Mouse (Mus musculus): ENCODE measurements around the gene Galnt18. TPM values are rescaled to one million over a fixed set of nuclear protein-coding genes. Genes with fewer than 3 reads are reported as not detected.

The Galnt18 gene
- polyA plus RNA-seq (2012; rRNA removed) (1.0 and 1.1 TPM in 2 replicates), polyA plus RNA-seq (2014; fragmentation: Nextera tagmentation; extraction: Ambion mirVana) (0.85 and 1.0 TPM in 2 replicates)

DNA sequence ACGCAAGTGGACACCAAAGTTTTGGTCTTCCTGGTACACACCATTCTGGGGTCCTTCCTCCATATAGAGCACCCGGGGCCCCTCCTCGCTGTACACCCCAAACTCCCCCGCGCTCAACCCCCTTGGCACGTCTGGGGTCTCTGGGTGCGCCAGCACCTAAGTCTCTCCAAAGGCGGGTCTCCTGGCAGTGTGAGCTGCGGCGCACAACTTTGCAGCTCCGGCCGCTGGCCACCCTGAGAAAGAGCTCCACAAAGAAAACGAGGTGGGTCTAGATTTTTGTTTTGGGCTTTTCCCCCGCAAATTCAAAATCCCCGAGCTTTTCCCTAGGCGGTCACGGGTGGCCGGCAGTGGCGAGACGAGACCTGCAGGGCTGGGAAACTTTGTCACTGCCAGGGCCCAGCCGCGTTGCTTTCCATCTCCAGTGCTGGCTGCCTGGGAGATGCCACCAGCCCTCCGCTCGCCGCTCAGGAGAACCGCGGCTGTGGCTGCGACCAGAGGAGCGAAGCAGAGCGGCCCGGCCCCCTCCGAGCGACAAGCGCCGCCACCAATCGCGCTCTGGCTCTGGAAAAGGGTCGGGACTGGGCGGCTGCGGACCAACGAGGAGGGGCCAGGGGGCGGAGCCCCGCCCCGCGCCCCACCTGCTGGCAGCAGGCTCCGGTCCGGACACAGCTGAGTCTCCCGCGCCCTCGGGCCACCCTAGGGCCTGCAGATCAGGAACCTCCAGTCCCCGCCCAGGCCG lies at the start of gene Galnt18:
TSS of gene Galnt18 (minus strand) at position 474 of the 739 bp plus-strand sequence.
- no peaks in the 10 kb centered on the region for H3K9me3 ChIP-seq (ENCODE audit: control insufficient read depth, low read length)
- DNase-seq (ENCODE audit: low read depth in 3 of 3, low spot score in 3 of 3) (peak; percentile 13 to 26 (median 17)), ATAC-seq (ENCODE audit: insufficient read depth) (peak; percentile 80)
- no peak within 1 kb of the TSS for H3K27ac ChIP-seq
- TF ChIP-seq EP300 (IDR thresholded peaks at IDR 0.05; ENCODE audit: low read depth) (no peak), CTCF (IDR thresholded peaks at IDR 0.05; ENCODE audit: low read depth) (no peak)
- H3K27me3 ChIP-seq (ENCODE audit: control insufficient read depth, insufficient read depth, low read length), result peaks cover 17% of the 10 kb centered on the region
- H3K4me2 ChIP-seq (ENCODE audit: low read depth), result peak within 1 kb of the TSS; percentile 56
- H3K9ac ChIP-seq (replicated peaks), result no peak within 1 kb of the TSS
- no peaks in the 10 kb centered on the region for H3K4me1 ChIP-seq (replicated peaks; ENCODE audit: control insufficient read depth in 2 of 2, insufficient read depth in 2 of 2, low read length in 1 of 2)
- H3K4me3 ChIP-seq (ENCODE audit: insufficient read depth in 1 of 2, low read depth in 2 of 2, low read length in 2 of 2), result peak within 1 kb of the TSS; percentile 20 to 36
- no peaks in the 10 kb centered on the region for H3K36me3 ChIP-seq (replicated peaks; ENCODE audit: control insufficient read depth, insufficient read depth, low read depth)
- under 1% methylated on average over 52 of the region's 52 CpGs for WGBS (ENCODE audit: insufficient replicate concordance)

DNA sequence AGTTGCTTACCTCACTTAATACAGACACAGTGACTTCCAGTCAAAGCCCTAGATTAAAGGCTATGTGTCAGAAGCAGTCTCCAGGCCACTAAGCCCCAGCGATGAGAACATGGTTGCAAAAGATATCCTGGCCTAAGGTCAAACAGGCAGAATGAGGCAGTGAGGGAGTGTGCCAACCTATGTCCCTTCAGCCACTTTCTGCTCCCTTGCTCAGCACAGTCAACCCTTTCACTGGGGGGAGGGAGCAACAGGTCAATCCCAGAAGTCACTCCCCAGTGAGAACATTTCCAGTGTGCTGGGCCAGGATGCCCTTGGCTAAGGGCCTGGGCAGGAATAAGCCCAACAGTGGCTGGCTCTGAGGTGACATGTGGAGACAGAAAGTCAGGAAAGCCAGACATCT lies 47.6 kb upstream of the Galnt18 start:
- no peaks in the 10 kb centered on the region for H3K9me3 ChIP-seq (ENCODE audit: control insufficient read depth, low read length)
- TF ChIP-seq CTCF (IDR thresholded peaks at IDR 0.05; ENCODE audit: low read depth) (no peak), EP300 (IDR thresholded peaks at IDR 0.05; ENCODE audit: low read depth) (no peak)
- H3K9ac ChIP-seq (replicated peaks), result no peak overlapping the region
- H3K4me1 ChIP-seq (replicated peaks; ENCODE audit: control insufficient read depth in 2 of 2, insufficient read depth in 2 of 2, low read length in 1 of 2), result no peaks in the 10 kb centered on the region
- WGBS (ENCODE audit: insufficient replicate concordance), result 52% methylated on average over 1 of the region's 1 CpGs
- H3K36me3 ChIP-seq (replicated peaks; ENCODE audit: control insufficient read depth, insufficient read depth, low read depth), result no peaks in the 10 kb centered on the region
- no peaks in the 10 kb centered on the region for H3K27me3 ChIP-seq (ENCODE audit: control insufficient read depth, insufficient read depth, low read length)
- DNase-seq (ENCODE audit: low read depth in 3 of 3, low spot score in 3 of 3) (no peak), ATAC-seq (ENCODE audit: insufficient read depth) (no peak)
- no peak overlapping the region for H3K4me2 ChIP-seq (ENCODE audit: low read depth)
- no peak overlapping the region for H3K4me3 ChIP-seq (ENCODE audit: insufficient read depth in 1 of 2, low read depth in 2 of 2, low read length in 2 of 2)
- no peak overlapping the region for H3K27ac ChIP-seq

DNA sequence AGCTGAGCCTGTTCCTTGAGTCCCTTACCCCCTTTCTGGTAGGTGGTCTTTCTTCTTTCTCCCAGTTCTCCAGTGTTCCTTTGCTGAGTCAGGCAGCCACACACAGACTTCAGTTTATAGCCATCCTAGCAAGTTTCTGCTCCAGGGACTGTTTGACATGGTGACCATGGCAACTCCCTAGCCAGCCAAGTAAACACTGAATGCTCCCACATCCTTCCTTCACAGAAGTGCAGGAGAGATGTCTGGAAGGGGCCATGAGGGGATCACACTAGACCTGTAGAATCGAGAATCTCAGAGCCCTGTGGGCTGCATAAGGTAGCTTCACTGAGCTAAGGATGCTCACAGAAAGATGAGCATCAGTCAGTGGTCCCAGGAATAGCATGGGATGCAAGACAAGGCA lies 33.3 kb upstream of the Galnt18 start:
- Histone ChIP-seq H3K4me3 (ENCODE audit: insufficient read depth in 1 of 2, low read depth in 2 of 2, low read length in 2 of 2) (no peak overlapping the region), H3K27me3 (ENCODE audit: control insufficient read depth, insufficient read depth, low read length) (no peaks in the 10 kb centered on the region), H3K9me3 (ENCODE audit: control insufficient read depth, low read length) (no peaks in the 10 kb centered on the region), H3K36me3 (replicated peaks; ENCODE audit: control insufficient read depth, insufficient read depth, low read depth) (no peaks in the 10 kb centered on the region), H3K4me1 (replicated peaks; ENCODE audit: control insufficient read depth in 2 of 2, insufficient read depth in 2 of 2, low read length in 1 of 2) (no peaks in the 10 kb centered on the region), H3K27ac (no peak overlapping the region), H3K4me2 (ENCODE audit: low read depth) (no peak overlapping the region), H3K9ac (replicated peaks) (no peak overlapping the region)
- WGBS (ENCODE audit: insufficient replicate concordance), result 13% methylated on average over 1 of the region's 1 CpGs
- TF ChIP-seq CTCF (IDR thresholded peaks at IDR 0.05; ENCODE audit: low read depth) (no peak), EP300 (IDR thresholded peaks at IDR 0.05; ENCODE audit: low read depth) (no peak)
- ATAC-seq (ENCODE audit: insufficient read depth) (no peak), DNase-seq (ENCODE audit: low read depth in 3 of 3, low spot score in 3 of 3) (no peak)

DNA sequence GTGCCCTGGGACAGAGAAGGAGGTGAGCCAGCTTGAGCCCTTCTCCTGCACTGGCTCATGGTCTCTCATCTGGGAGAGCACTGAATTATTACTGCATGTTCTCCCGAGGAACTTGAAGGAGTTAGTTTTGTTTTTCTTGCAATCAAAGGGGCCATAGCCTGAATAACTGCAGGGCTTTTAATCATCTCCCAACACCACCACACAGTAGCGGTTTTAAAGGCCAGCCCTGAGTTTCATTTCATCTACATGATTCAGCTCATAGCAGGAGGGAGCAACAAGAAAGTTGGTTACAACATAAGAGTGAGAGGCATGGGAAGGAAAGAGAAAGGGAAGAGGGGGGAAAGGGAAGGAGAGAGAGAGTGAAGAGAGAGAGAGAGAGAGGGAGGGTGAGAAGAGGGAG lies 31.3 kb upstream of the Galnt18 start:
- ATAC-seq (ENCODE audit: insufficient read depth), result no peak
- Histone ChIP-seq H3K4me3 (ENCODE audit: insufficient read depth in 1 of 2, low read depth in 2 of 2, low read length in 2 of 2) (no peak overlapping the region), H3K9ac (replicated peaks) (no peak overlapping the region), H3K27me3 (ENCODE audit: control insufficient read depth, insufficient read depth, low read length) (no peaks in the 10 kb centered on the region), H3K4me1 (replicated peaks; ENCODE audit: control insufficient read depth in 2 of 2, insufficient read depth in 2 of 2, low read length in 1 of 2) (no peaks in the 10 kb centered on the region), H3K4me2 (ENCODE audit: low read depth) (no peak overlapping the region), H3K9me3 (ENCODE audit: control insufficient read depth, low read length) (no peaks in the 10 kb centered on the region), H3K36me3 (replicated peaks; ENCODE audit: control insufficient read depth, insufficient read depth, low read depth) (no peaks in the 10 kb centered on the region), H3K27ac (no peak overlapping the region)
- no peak for DNase-seq (ENCODE audit: low read depth in 3 of 3, low spot score in 3 of 3)
- WGBS (ENCODE audit: insufficient replicate concordance), result 48% methylated on average over 2 of the region's 2 CpGs
- no peak for TF ChIP-seq EP300 (IDR thresholded peaks at IDR 0.05; ENCODE audit: low read depth)
- no peak for TF ChIP-seq CTCF (IDR thresholded peaks at IDR 0.05; ENCODE audit: low read depth)

DNA sequence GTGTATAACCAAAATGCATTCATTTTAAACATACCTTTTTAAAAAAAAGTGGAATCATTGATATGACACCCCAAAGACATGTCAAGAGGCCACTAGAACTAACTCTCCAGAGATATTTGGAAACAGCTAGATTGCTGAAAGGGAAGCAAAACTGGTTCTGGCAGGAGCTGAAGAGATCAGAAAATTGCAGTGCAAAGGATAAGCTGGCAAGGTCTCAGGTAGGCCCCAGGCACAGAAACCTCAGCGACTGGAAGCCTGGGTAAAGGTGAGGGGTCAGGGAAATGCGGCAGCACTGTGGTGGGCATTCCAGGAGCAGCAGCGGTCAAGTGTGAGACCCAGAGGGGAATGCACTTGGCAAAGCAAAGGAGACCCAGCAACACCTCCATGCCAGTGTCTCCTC lies 30.0 kb upstream of the Galnt18 start:
- whole genome bisulfite sequencing (ENCODE audit: insufficient replicate concordance), result 40% methylated on average over 3 of the region's 3 CpGs
- TF ChIP-seq EP300 (IDR thresholded peaks at IDR 0.05; ENCODE audit: low read depth) (no peak), CTCF (IDR thresholded peaks at IDR 0.05; ENCODE audit: low read depth) (no peak)
- Histone ChIP-seq H3K27me3 (ENCODE audit: control insufficient read depth, insufficient read depth, low read length) (no peaks in the 10 kb centered on the region), H3K9ac (replicated peaks) (no peak overlapping the region), H3K36me3 (replicated peaks; ENCODE audit: control insufficient read depth, insufficient read depth, low read depth) (no peaks in the 10 kb centered on the region), H3K4me1 (replicated peaks; ENCODE audit: control insufficient read depth in 2 of 2, insufficient read depth in 2 of 2, low read length in 1 of 2) (no peaks in the 10 kb centered on the region), H3K9me3 (ENCODE audit: control insufficient read depth, low read length) (no peaks in the 10 kb centered on the region), H3K4me2 (ENCODE audit: low read depth) (no peak overlapping the region), H3K4me3 (ENCODE audit: insufficient read depth in 1 of 2, low read depth in 2 of 2, low read length in 2 of 2) (no peak overlapping the region), H3K27ac (no peak overlapping the region)
- no peak for DNase-seq (ENCODE audit: low read depth in 3 of 3, low spot score in 3 of 3)
- no peak for ATAC-seq (ENCODE audit: insufficient read depth)

Data from liver, embryonic 14.5 days (tissue).